Mouse (Mus musculus) lung, embryonic 16.5 days (tissue): ENCODE results near the gene Spock2. TPM values are rescaled to one million over a fixed set of nuclear protein-coding genes. Genes with fewer than 3 reads are reported as not detected.

ENCODE experiments used
- ATAC-seq: fragments of 200-750 bp; cut with Nextera tagmentation; 2 replicates; pipeline ENCODE4 v1.8.0; 2017; ENCODE audit warnings: low read depth, mild to moderate bottlenecking, moderate library complexity
- H3K27ac ChIP-seq: fragments of 300-500 bp; sonication (generic); 2 replicates; pipeline ENCODE4 v1.5.1; 2014; ENCODE audit warnings: mild to moderate bottlenecking, control low read depth, low read length
- H3K27me3 ChIP-seq: fragments of 300-500 bp; sonication (generic); 2 replicates; pipeline ENCODE4 v1.6.1; 2014; ENCODE audit warnings: low read depth, low read length, mixed read lengths; ENCODE audit not compliant: control insufficient read depth, insufficient read depth
- H3K36me3 ChIP-seq: fragments of 300-500 bp; sonication (generic); 2 replicates; pipeline ENCODE4 v1.6.1; 2014; ENCODE audit warnings: low read length; ENCODE audit not compliant: control insufficient read depth, insufficient read depth
- H3K4me1 ChIP-seq: fragments of 300-500 bp; sonication (generic); replicated peaks from 2 replicates; pipeline ENCODE4 v1.6.1; 2014; ENCODE audit warnings: low read length, mixed read lengths; ENCODE audit not compliant: control insufficient read depth, insufficient read depth
- H3K4me2 ChIP-seq: fragments of 300-500 bp; sonication (generic); 2 replicates; pipeline ENCODE4 v1.6.1; 2014; ENCODE audit warnings: low read depth, low read length, control low read depth
- H3K4me3 ChIP-seq: fragments of 300-500 bp; sonication (generic); 2 replicates; pipeline ENCODE4 v1.5.1; 2014; ENCODE audit warnings: mild to moderate bottlenecking, low read length, control low read depth
- H3K9ac ChIP-seq: fragments of 300-500 bp; sonication (generic); 2 replicates; pipeline ENCODE4 v1.6.1; 2014; ENCODE audit warnings: low read length, control low read depth
- H3K9me3 ChIP-seq: fragments of 300-500 bp; sonication (generic); 2 replicates; pipeline ENCODE4 v1.6.1; 2016; ENCODE audit warnings: low read length; ENCODE audit not compliant: control insufficient read depth
- whole genome bisulfite sequencing: fragments of 180-500 bp; shearing (Covaris S2); extraction: QIAGEN DNeasy Blood & Tissue Kit; methylation state at CpG from one replicate; pipeline ENCODE4 v1.1.7; 2014; 5-methylcytosine and 5-hydroxymethylcytosine counted together
- polyA plus RNA-seq: library from polyadenylated mRNA; unstranded; fragments of >200 nt; fragmentation: Nextera tagmentation; extraction: Ambion mirVana; gene quantifications from 2 replicates; pipeline ENCODE4 v1.2.1, GENCODE M21; 2015

Spock2 gene
- polyA plus RNA-seq, 1 experiment from 2014 or later = 4.4 TPM

- H3K4me2 ChIP-seq = no peak overlapping the region
These were observed 25.4 kb upstream of the Spock2 start for GRCm38 (mm10) chr10:60080601-60080981.

DNA sequence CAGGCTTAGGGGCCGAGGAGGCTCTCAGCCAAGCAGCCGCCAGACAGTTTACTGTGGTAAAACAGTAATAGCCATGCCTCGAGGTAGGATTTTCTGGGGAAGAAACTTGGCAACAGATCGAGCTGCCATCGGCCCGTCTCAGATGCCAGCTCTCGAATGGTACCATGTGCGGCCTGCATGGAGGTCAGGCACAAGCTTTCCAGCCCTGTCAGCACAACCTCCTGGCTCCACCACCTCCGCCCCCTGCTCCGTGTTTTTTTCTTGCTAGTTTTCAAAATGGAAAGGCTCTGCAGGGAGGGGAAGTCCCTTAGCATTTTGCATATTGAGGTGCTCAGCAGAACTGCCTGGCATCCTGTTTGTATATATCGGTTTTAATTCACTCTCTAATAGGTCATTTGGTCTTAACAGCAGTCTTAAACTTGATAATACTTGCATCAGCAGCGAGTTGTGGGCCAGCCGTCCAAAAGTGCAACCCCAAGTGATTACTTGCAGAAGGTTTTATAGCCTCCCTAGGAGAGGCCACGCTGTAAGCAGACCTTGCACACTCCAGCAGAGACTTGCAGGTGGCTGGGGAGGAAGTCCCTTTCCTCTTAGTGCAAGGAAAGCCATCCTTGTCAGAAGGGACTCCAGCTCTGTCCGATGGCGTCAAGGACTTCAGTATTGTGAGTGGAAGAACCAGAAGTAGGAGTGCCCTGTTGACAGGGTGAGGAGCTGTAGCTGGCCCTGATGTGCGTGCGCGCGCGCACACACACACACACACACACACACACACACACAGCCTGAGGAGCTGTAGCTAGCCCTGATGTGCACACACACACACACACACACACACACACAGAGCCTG is 24.8 kb upstream of the Spock2 start:
- H3K27ac ChIP-seq = peak overlapping the region; percentile 53
- H3K9ac ChIP-seq = no peak overlapping the region
- H3K4me3 ChIP-seq = no peak overlapping the region
- 42% methylated on average over 17 of the region's 21 CpGs for WGBS
- ATAC-seq = no peak; the same call in 1 of the 2 replicates
- H3K36me3 ChIP-seq = no peaks in the 10 kb centered on the region
- no peak overlapping the region for H3K4me2 ChIP-seq
- H3K4me1 ChIP-seq = peaks cover 28% of the 10 kb centered on the region
- no peaks in the 10 kb centered on the region for H3K9me3 ChIP-seq
- H3K27me3 ChIP-seq = no peaks in the 10 kb centered on the region

More at GRCm38 (mm10) chr10:60080601-60080981, 25.4 kb upstream of the Spock2 start:
- no peaks in the 10 kb centered on the region for H3K9me3 ChIP-seq
- H3K36me3 ChIP-seq = no peaks in the 10 kb centered on the region
- H3K27me3 ChIP-seq = no peaks in the 10 kb centered on the region
- H3K27ac ChIP-seq = peak overlapping the region; percentile 6
- WGBS = 17% methylated on average over 5 of the region's 5 CpGs
- no peak for ATAC-seq
- H3K4me3 ChIP-seq = no peak overlapping the region
- H3K9ac ChIP-seq = no peak overlapping the region
- H3K4me1 ChIP-seq = peaks cover 28% of the 10 kb centered on the region

- ATAC-seq = peak; percentile 71
- H3K36me3 ChIP-seq = no peaks in the 10 kb centered on the region
- H3K4me1 ChIP-seq = peaks cover 28% of the 10 kb centered on the region
- no peaks in the 10 kb centered on the region for H3K9me3 ChIP-seq
- 34% methylated on average over 5 of the region's 5 CpGs for WGBS
- H3K4me3 ChIP-seq = no peak overlapping the region
- peak overlapping the region; percentile 18; the same call in 1 of the 2 replicates for H3K4me2 ChIP-seq
- H3K27ac ChIP-seq = 0 out of 2 replicates have a peak overlapping the region, but pooled peaks have one; percentile 26
- H3K27me3 ChIP-seq = no peaks in the 10 kb centered on the region
- no peak overlapping the region for H3K9ac ChIP-seq
These were observed 24.1 kb upstream of the Spock2 start for GRCm38 (mm10) chr10:60081905-60082304.

GRCm38 (mm10) chr10:60084065-60084464 is 22.0 kb upstream of the Spock2 start:
- no peak for ATAC-seq
- H3K27me3 ChIP-seq = no peaks in the 10 kb centered on the region

DNA sequence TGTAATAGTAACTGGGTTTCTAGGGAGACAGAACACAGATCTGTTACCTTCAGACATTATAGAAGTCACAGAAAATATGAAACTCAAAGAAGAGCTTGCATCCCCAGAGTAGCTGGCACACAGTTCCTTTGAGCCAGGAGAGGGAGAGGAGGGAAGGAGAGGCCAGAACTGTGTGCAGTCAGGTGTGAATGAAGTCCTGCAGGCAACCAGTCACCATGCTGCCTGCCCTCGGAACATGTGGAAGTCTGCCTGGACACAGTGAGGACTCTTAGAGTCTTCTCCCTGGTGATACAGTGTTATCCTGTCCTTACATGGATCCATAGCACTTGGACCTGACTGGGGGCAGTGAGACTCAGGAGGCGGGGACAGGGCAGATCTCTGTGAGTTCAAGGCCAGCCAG is 13.7 kb upstream of the Spock2 start:
- Histone ChIP-seq H3K27me3 (no peaks in the 10 kb centered on the region), H3K4me2 (no peak overlapping the region), H3K9ac (no peak overlapping the region), H3K9me3 (no peaks in the 10 kb centered on the region), H3K4me1 (no peaks in the 10 kb centered on the region), H3K27ac (no peak overlapping the region), H3K36me3 (no peaks in the 10 kb centered on the region), H3K4me3 (no peak overlapping the region)
- 77% methylated on average over 2 of the region's 2 CpGs for WGBS
- no peak for ATAC-seq

More at GRCm38 (mm10) chr10:60084065-60084464, 22.0 kb upstream of the Spock2 start:
- H3K9me3 ChIP-seq = no peaks in the 10 kb centered on the region
- 71% methylated on average over 4 of the region's 4 CpGs for WGBS
- H3K27ac ChIP-seq = no peak overlapping the region
- peaks cover 17% of the 10 kb centered on the region for H3K4me1 ChIP-seq
- no peak overlapping the region for H3K4me3 ChIP-seq
- H3K9ac ChIP-seq = no peak overlapping the region
- H3K4me2 ChIP-seq = no peak overlapping the region
- H3K36me3 ChIP-seq = no peaks in the 10 kb centered on the region

DNA sequence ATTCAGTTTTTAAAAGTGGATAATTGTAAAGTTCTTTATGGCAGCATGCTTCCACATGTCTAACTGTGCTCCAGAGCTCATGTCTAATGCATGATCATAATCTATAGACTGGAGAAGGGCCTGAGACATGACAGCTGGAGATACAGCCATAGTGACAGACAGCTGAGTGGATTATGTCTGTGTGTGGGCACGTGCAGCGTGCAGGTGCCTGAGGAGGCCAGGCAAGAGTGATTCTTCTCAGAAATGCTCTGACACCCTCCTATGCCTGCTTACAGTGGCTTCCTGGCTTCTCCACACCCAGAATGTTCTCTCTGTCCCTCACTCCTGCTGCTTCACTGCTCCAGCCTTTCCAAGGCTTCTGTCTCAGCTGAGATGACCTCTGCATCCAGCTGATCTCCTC is 12.3 kb upstream of the Spock2 start:
- Histone ChIP-seq H3K4me2 (no peak overlapping the region), H3K4me1 (no peaks in the 10 kb centered on the region), H3K9me3 (no peaks in the 10 kb centered on the region), H3K9ac (no peak overlapping the region), H3K27me3 (no peaks in the 10 kb centered on the region), H3K4me3 (no peak overlapping the region), H3K27ac (no peak overlapping the region), H3K36me3 (no peaks in the 10 kb centered on the region)
- WGBS = 84% methylated on average over 2 of the region's 2 CpGs
- no peak for ATAC-seq

- no peak for ATAC-seq
- Histone ChIP-seq H3K27ac (no peak overlapping the region), H3K4me1 (no peaks in the 10 kb centered on the region), H3K4me2 (no peak overlapping the region), H3K27me3 (no peaks in the 10 kb centered on the region), H3K9me3 (no peaks in the 10 kb centered on the region), H3K4me3 (no peak overlapping the region), H3K36me3 (no peaks in the 10 kb centered on the region), H3K9ac (no peak overlapping the region)
- 85% methylated on average over 2 of the region's 2 CpGs for WGBS
These were observed 10.5 kb upstream of the Spock2 start for GRCm38 (mm10) chr10:60095558-60095957.

- Histone ChIP-seq H3K4me1 (no peaks in the 10 kb centered on the region), H3K9ac (no peak overlapping the region), H3K36me3 (no peaks in the 10 kb centered on the region), H3K4me3 (no peak overlapping the region), H3K27me3 (no peaks in the 10 kb centered on the region), H3K27ac (no peak overlapping the region), H3K4me2 (no peak overlapping the region), H3K9me3 (no peaks in the 10 kb centered on the region)
- 47% methylated on average over 1 of the region's 1 CpGs for WGBS
- ATAC-seq = no peak
These were observed 9.7 kb upstream of the Spock2 start for GRCm38 (mm10) chr10:60096302-60096701.

DNA sequence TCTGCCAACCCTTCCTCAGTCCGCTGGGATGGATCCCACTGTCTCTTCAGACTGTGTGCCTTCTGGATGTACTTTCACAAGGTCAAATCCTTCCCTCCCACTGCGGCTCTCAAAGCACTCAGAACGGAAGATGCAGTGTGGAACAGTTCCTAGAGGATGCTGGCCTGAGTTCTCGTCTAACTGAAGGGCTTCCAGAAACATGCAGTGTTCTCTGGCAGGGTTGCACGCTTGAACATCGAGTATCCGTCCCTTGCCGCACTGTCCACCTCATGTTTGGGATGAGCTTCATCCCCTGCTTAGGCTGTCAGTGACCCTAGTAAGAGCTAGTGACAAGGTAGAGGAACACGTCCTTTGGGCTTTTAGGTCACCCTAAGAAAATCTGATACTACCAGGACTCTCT is 8.9 kb upstream of the Spock2 start:
- H3K9me3 ChIP-seq = no peaks in the 10 kb centered on the region
- H3K36me3 ChIP-seq = no peaks in the 10 kb centered on the region
- no peak overlapping the region for H3K9ac ChIP-seq
- H3K4me2 ChIP-seq = no peak overlapping the region
- no peaks in the 10 kb centered on the region for H3K4me1 ChIP-seq
- no peak for ATAC-seq
- no peak overlapping the region for H3K27ac ChIP-seq
- H3K4me3 ChIP-seq = no peak overlapping the region
- no peaks in the 10 kb centered on the region for H3K27me3 ChIP-seq
- WGBS = 82% methylated on average over 9 of the region's 9 CpGs
